Mouse (Mus musculus) cerebellum, adult 2 months (tissue): ENCODE data around the gene Klk1b26.
"Not testable (repeated sequence)": the region's sequence is repeated elsewhere in the genome, so short reads cannot be mapped to it uniquely, and the experiment has no call there.

Experiments used
- CTCF ChIP-seq: fragments of 200-500 bp; IDR thresholded peaks from 2 replicates; pipeline ENCODE4 v1.5.1; 2011; ENCODE audit warnings: low read depth, mild to moderate bottlenecking, control low read depth, low read length, moderate library complexity, borderline replicate concordance; ENCODE audit not compliant: insufficient read depth
- POLR2A ChIP-seq: fragments of 200-500 bp; IDR thresholded peaks from 2 replicates; pipeline ENCODE4 v1.6.1; 2011; ENCODE audit warnings: low read length, control low read depth, borderline replicate concordance; ENCODE audit not compliant: insufficient read depth

DNA sequence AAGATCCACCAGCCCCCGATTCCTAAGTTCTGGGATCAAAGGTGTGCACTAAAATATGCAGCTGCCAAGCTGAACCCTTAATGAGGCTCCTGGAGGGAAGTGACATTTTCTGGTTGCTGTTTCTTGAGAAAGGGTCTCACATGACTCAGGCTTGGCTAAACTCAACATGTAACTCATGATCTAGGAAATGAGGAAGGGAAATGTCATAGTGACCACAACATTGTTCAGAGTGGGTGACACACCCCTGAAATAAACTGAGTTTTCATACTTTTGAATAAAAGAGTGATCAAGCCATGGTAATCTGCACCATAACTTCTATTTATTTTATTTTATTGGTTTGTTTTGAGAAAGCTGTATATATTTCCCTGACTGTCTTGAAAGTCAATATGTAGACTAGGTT is 17.1 kb upstream of the Klk1b26 start:
- TF ChIP-seq CTCF, POLR2A: not testable (repeated sequence)
